Mouse (Mus musculus): ENCODE measurements around the gene Emid1. TPM values are rescaled to one million over a fixed set of nuclear protein-coding genes. Genes with fewer than 3 reads are reported as not detected.

The Emid1 gene
- polyA plus RNA-seq (2012; rRNA removed) = 14.6 and 15.8 TPM in 2 replicates

GRCm38 (mm10) chr11:5151680-5152337 lies at the start of gene Emid1:
Gene Emid1 (minus strand): TSS chr11:5152257.

DNA sequence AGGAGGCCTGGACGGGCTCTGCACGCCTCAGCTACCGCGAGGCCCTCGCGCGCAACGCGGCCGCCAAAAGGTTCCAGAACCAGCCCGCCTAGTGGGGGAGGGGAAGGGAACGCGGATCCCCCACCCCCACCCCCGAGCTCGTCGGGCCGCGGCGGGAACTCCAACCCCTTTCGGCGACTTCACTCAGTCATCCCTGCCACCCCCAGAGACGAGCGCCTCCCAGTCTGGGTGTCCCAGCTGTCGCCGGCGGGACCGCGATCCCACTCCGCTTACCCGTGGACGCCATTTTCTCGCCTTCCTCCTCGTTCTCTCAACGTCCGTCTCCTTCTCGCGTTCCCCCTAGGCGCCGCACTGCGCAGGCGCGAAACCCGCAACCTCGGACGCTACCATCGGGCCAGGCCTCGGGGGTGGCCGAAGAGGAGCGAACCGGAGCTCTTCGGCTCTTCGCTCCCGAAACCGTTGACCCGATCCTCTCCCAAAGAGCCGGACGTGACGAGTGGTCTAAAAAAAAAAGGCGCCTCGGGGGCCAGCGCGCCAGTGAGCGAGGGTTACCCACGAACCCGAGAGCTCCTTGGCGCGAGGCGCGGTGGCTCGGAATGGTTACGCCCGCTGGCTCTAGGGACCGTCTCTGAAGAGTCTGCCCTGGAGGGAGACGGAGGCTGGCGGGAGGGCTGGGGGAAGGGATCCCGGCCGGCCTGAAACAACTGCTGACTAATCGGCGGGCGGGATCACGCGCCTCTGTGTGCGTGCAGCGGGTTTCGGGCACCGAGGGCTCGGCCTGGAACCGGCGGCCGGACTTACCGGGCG lies 53.1 kb downstream of the Emid1 start, which contains the start of the genes Rhbdd3 and Ewsr1:
Rhbdd3 (plus strand) TSS at position 191 of the 807 bp plus-strand sequence.
Ewsr1 (minus strand) TSS at position 531 of the 807 bp plus-strand sequence.

GRCm38 (mm10) chr11:5065056-5065821 lies 86.8 kb downstream of the Emid1 start, which contains the start of gene Gas2l1:
Gene Gas2l1 (minus strand): TSS chr11:5065327.

DNA sequence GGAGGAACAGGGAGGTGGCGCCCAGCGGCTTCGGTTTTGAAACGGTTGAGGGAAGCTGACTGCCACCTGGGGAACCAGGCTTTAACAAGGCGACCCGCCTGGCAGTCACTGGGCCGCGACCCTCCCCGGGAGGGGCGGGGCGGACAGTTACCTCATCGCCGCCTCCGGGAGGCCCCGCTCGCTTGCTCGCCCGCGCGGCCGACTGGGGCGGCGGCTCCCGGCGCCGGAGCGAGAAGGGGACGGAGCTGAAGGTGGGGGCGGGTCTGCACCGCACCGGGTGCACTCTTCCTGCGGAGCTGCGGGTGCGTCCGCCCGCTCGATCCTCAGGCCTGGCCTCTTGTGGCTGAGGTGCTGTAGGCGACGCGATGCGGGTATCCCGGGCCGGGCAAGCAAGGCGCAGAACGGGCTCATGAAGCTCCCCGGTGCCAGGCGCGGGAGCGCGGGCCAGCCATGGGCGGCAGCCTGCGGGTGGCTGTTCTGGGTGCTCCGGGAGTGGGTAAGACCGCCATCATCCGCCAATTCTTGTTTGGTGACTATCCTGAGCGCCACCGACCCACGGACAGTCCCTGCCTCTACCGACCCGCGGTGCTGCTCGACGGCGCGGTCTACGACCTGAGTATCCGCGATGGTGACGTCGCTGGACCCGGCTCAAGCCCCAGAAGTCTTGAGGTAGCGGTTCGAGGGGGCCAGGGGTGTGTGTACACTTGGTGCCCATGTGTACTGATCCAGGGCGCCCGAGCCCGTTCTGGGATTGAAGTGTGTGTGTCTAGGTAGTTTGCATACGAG lies 94.0 kb downstream of the Emid1 start, which contains the start of gene Rasl10a:
Rasl10a (plus strand) TSS at position 273 of the 786 bp plus-strand sequence.

Other genes starting within 250 kb of the Emid1 start
- 2.9 and 3.4 TPM in 2 replicates for gene Nefh, start 204.2 kb downstream of the Emid1 start, polyA plus RNA-seq (2012; rRNA removed)
- 94.5 and 94.7 TPM in 2 replicates for gene Ap1b1, start 165.4 kb downstream of the Emid1 start, polyA plus RNA-seq (2012; rRNA removed)
- 0.43 and 1.0 TPM in 2 replicates for gene Rasl10a, start 94.1 kb downstream of the Emid1 start, polyA plus RNA-seq (2012; rRNA removed)
- gene Gas2l1, start 86.9 kb downstream of the Emid1 start, polyA plus RNA-seq (2012; rRNA removed) = 30.1 and 33.8 TPM in 2 replicates
- 39.5 and 45.9 TPM in 2 replicates for gene Rhbdd3, start 53.3 kb downstream of the Emid1 start, polyA plus RNA-seq (2012; rRNA removed)
- gene Ewsr1, start 53.0 kb downstream of the Emid1 start, polyA plus RNA-seq (2012; rRNA removed) = 655 and 705 TPM in 2 replicates
- gene Kremen1, start 109.3 kb upstream of the Emid1 start, polyA plus RNA-seq (2012; rRNA removed) = 8.6 and 12.4 TPM in 2 replicates